Mouse (Mus musculus) stomach, embryonic 14.5 days (tissue): ENCODE data around the gene Tcta. TPM values are rescaled to one million over a fixed set of nuclear protein-coding genes. Genes with fewer than 3 reads are reported as not detected.

Experiments used
- ATAC-seq: fragments of 200-750 bp; cut with Nextera tagmentation; 2 replicates; pipeline ENCODE4 v1.8.0; 2017; ENCODE audit warnings: low read depth, moderate TSS enrichment; ENCODE audit not compliant: insufficient number of reproducible peaks, insufficient read depth, low FRiP score
- H3K27ac ChIP-seq: fragments of 300-500 bp; sonication (generic); 2 replicates; pipeline ENCODE4 v1.5.1; 2014; ENCODE audit warnings: mild to moderate bottlenecking, low read length, moderate library complexity, mixed read lengths
- H3K27me3 ChIP-seq: fragments of 300-500 bp; sonication (generic); 2 replicates; pipeline ENCODE4 v1.6.1; 2014; ENCODE audit warnings: low read length, control low read depth, mixed read lengths; ENCODE audit not compliant: control insufficient read depth, insufficient read depth
- H3K36me3 ChIP-seq: fragments of 300-500 bp; sonication (generic); 2 replicates; pipeline ENCODE4 v1.6.1; 2014; ENCODE audit warnings: mild to moderate bottlenecking, control low read depth, low read length, moderate library complexity, mixed read lengths; ENCODE audit not compliant: control insufficient read depth, insufficient read depth
- H3K4me1 ChIP-seq: fragments of 300-500 bp; sonication (generic); 2 replicates; pipeline ENCODE4 v1.6.1; 2014; ENCODE audit warnings: low read length, control low read depth, mixed read lengths; ENCODE audit not compliant: control insufficient read depth, insufficient read depth
- H3K4me2 ChIP-seq: fragments of 300-500 bp; sonication (generic); replicated peaks from 2 replicates; pipeline ENCODE4 v1.6.1; 2014; ENCODE audit warnings: low read depth, low read length, control low read depth
- H3K4me3 ChIP-seq: fragments of 300-500 bp; sonication (generic); 2 replicates; pipeline ENCODE4 v1.5.1; 2014; ENCODE audit warnings: low read depth, low read length, control low read depth
- H3K9ac ChIP-seq: fragments of 300-500 bp; sonication (generic); replicated peaks from 2 replicates; pipeline ENCODE4 v1.6.1; 2014; ENCODE audit warnings: low read depth, mild to moderate bottlenecking, control low read depth, low read length, moderate library complexity, mixed read lengths
- H3K9me3 ChIP-seq: fragments of 300-500 bp; sonication (generic); 2 replicates; pipeline ENCODE4 v1.6.1; 2016; ENCODE audit warnings: low read depth, low read length, control low read depth; ENCODE audit not compliant: control insufficient read depth
- WGBS: fragments of 180-500 bp; shearing (Covaris S2); extraction: QIAGEN DNeasy Blood & Tissue Kit; methylation state at CpG from one replicate; pipeline ENCODE4 v1.1.7; 2014; 5-methylcytosine and 5-hydroxymethylcytosine counted together
- polyA plus RNA-seq: library from polyadenylated mRNA; unstranded; fragments of >200 nt; fragmentation: Nextera tagmentation; extraction: Ambion mirVana; gene quantifications from 2 replicates; pipeline ENCODE4 v1.2.1, GENCODE M21; 2014

Tcta gene
- 37.9 and 43.3 TPM in 2 replicates for polyA plus RNA-seq

GRCm38 (mm10) chr9:108305629-108306520, at the start of gene Tcta, which contains the start of gene Rhoa:
TSS of gene Tcta (minus strand) at chr9:108306160.
TSS of gene Rhoa (plus strand) at chr9:108306129.
- no peaks in the 10 kb centered on the region for H3K27me3 ChIP-seq
- peak within 1 kb of the TSS; percentile 87 for H3K4me3 ChIP-seq
- WGBS: under 1% methylated on average over 81 of the region's 81 CpGs
- H3K27ac ChIP-seq: peak within 1 kb of the TSS; percentile 100
- peak; percentile 94 for ATAC-seq
- peaks cover 29% of the 10 kb centered on the region for H3K4me1 ChIP-seq
- H3K36me3 ChIP-seq: peaks cover 21% of the 10 kb centered on the region
- peak within 1 kb of the TSS; percentile 97 for H3K9ac ChIP-seq
- H3K4me2 ChIP-seq: peak within 1 kb of the TSS; percentile 93
- no peaks in the 10 kb centered on the region for H3K9me3 ChIP-seq

GRCm38 (mm10) chr9:108349727-108350126, 43.8 kb upstream of the Tcta start:
- Histone ChIP-seq H3K27ac (no peak overlapping the region), H3K36me3 (peaks cover 38% of the 10 kb centered on the region), H3K9ac (no peak overlapping the region), H3K9me3 (no peaks in the 10 kb centered on the region), H3K4me3 (no peak overlapping the region), H3K4me2 (no peak overlapping the region), H3K4me1 (peaks cover 9% of the 10 kb centered on the region), H3K27me3 (no peaks in the 10 kb centered on the region)
- no peak for ATAC-seq
- WGBS: 96% methylated on average over 4 of the region's 4 CpGs

GRCm38 (mm10) chr9:108348290-108348680, 42.3 kb upstream of the Tcta start:
- no peaks in the 10 kb centered on the region for H3K9me3 ChIP-seq
- ATAC-seq: no peak
- peaks cover 9% of the 10 kb centered on the region for H3K4me1 ChIP-seq
- peak overlapping the region; percentile 95; the same call in 1 of the 2 replicates for H3K27ac ChIP-seq
- H3K4me2 ChIP-seq: peak overlapping the region; percentile 65
- 4% methylated on average over 14 of the region's 14 CpGs for WGBS
- H3K4me3 ChIP-seq: peak overlapping the region; percentile 68
- no peaks in the 10 kb centered on the region for H3K27me3 ChIP-seq
- peaks cover 25% of the 10 kb centered on the region for H3K36me3 ChIP-seq
- H3K9ac ChIP-seq: peak overlapping the region; percentile 81

- Histone ChIP-seq H3K36me3 (peaks cover 19% of the 10 kb centered on the region), H3K4me1 (peaks cover 9% of the 10 kb centered on the region), H3K27me3 (no peaks in the 10 kb centered on the region), H3K4me3 (peak within 1 kb of the TSS; percentile 68), H3K9me3 (no peaks in the 10 kb centered on the region), H3K4me2 (peak within 1 kb of the TSS; percentile 65), H3K27ac (peak within 1 kb of the TSS; percentile 95), H3K9ac (peak within 1 kb of the TSS; percentile 81)
- under 1% methylated on average over 74 of the region's 75 CpGs for WGBS
- ATAC-seq: peak; percentile 96
Observed at GRCm38 (mm10) chr9:108347540-108348289, 41.8 kb upstream of the Tcta start, which contains the start of gene Usp4. TSS of gene Usp4 (plus strand) at chr9:108347853.

- no peaks in the 10 kb centered on the region for H3K9me3 ChIP-seq
- ATAC-seq: no peak
- H3K4me1 ChIP-seq: peaks cover 13% of the 10 kb centered on the region
- WGBS: 5% methylated on average over 11 of the region's 11 CpGs
- H3K27ac ChIP-seq: peak overlapping the region; percentile 95
- peak overlapping the region; percentile 65 for H3K4me2 ChIP-seq
- no peaks in the 10 kb centered on the region for H3K27me3 ChIP-seq
- H3K4me3 ChIP-seq: peak overlapping the region; percentile 68
- peaks cover 13% of the 10 kb centered on the region for H3K36me3 ChIP-seq
- peak overlapping the region; percentile 81 for H3K9ac ChIP-seq
Observed at GRCm38 (mm10) chr9:108347024-108347423, 41.1 kb upstream of the Tcta start.

- Histone ChIP-seq H3K9me3 (no peaks in the 10 kb centered on the region), H3K4me2 (no peak overlapping the region), H3K36me3 (no peaks in the 10 kb centered on the region), H3K9ac (no peak overlapping the region), H3K4me1 (peaks cover 27% of the 10 kb centered on the region), H3K4me3 (no peak overlapping the region), H3K27me3 (no peaks in the 10 kb centered on the region), H3K27ac (no peak overlapping the region)
- no peak for ATAC-seq
- 82% methylated on average over 4 of the region's 4 CpGs for WGBS
Observed at GRCm38 (mm10) chr9:108344471-108344870, 38.5 kb upstream of the Tcta start.

GRCm38 (mm10) chr9:108343835-108344234, 37.9 kb upstream of the Tcta start:
- Histone ChIP-seq H3K27ac (no peak overlapping the region), H3K9ac (no peak overlapping the region), H3K36me3 (no peaks in the 10 kb centered on the region), H3K27me3 (no peaks in the 10 kb centered on the region), H3K4me1 (peaks cover 23% of the 10 kb centered on the region), H3K4me2 (no peak overlapping the region), H3K4me3 (no peak overlapping the region), H3K9me3 (no peaks in the 10 kb centered on the region)
- WGBS: 95% methylated on average over 1 of the region's 1 CpGs
- no peak for ATAC-seq

GRCm38 (mm10) chr9:108343331-108343730, 37.4 kb upstream of the Tcta start:
- H3K27me3 ChIP-seq: no peaks in the 10 kb centered on the region
- 77% methylated on average over 3 of the region's 3 CpGs for WGBS
- H3K9ac ChIP-seq: no peak overlapping the region
- peaks cover 21% of the 10 kb centered on the region; the same call in 1 of the 2 replicates for H3K4me1 ChIP-seq
- H3K9me3 ChIP-seq: no peaks in the 10 kb centered on the region
- no peak overlapping the region for H3K4me2 ChIP-seq
- H3K4me3 ChIP-seq: no peak overlapping the region
- ATAC-seq: no peak
- H3K27ac ChIP-seq: no peak overlapping the region
- no peaks in the 10 kb centered on the region for H3K36me3 ChIP-seq
